Mouse (Mus musculus) B cell, adult 62 days (primary cell): ENCODE results near the gene Fam76b. TPM values are rescaled to one million over a fixed set of nuclear protein-coding genes. Genes with fewer than 3 reads are reported as not detected.

ENCODE experiments used
- total RNA-seq: library from RNA; stranded (reverse); gene quantifications from 4 replicates; pipeline ENCODE4 v1.2.4, GENCODE M21; 2023

Gene Fam76b
- 80.4 to 85.4 TPM (median 84.4 TPM) in 4 replicates for total RNA-seq

DNA sequence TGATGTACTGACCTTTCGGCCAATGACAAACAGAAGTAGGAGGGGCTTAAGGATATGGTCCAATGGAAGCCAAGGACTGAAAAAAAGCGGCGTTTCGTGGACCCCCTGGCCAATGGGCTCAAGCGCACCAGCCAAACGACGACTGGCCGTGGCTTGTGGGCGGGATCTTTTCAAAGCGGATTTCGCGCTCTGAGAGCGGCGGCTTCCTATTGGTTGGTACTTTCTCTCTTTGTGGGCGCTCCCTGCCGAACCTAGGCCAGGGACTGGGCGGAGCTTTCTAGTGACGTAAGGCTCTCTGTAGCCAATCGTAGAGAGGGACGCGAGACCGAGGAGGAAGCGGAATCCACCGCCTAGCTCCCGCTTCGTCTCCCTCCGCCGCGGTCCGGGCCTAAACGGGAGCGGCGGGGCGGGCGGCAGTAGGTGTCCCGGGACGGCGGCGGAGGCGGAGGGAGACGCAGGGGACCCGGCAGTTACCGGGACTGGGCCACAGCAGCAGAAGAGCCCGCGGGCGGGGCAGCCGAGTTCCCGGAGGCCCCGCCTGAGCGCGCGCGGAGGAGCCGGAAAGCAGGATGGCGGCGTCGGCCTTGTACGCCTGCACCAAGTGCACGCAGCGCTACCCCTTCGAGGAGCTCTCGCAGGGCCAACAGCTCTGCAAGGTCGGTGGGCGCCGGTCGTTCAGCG is at the start of gene Fam76b:
Gene Fam76b, plus strand, starts transcription at position 311 of the 681 bp plus-strand sequence.

DNA sequence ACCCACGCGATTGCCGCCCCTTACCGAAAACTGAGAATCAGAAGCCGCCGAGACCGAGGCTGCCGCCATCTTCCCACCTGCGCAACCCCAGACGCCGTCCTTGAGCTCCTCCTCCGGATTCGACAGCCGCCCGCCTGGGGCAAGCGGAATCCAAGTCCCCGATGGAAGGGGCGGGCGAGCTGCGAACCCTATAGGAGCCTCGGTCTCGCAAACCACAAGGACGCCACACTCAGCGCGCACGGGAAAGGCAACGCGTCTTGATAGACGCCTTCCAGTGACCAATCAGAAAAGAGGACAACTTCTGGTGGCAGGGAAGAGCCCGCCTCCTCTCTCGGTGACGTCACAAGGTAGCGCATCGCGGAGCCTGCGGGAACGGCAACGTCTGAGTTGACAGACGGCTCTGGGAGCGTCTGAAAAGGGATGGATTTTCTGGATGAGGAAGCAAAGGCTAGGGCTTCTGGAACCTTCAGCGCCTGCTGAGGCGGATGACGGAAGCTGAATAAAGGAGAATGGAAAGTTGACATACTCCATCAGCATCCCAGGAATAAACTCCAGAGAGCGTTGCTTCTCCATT is 597 bp upstream of the Fam76b start, which contains the start of gene Cep57:
Gene Cep57, minus strand, starts transcription at position 276 of the 574 bp plus-strand sequence.

Other genes starting within 250 kb of the Fam76b start
- 59.2 to 66.0 TPM (median 61.8 TPM) in 4 replicates for gene Mtmr2, start 79.3 kb upstream of the Fam76b start, total RNA-seq
- gene Cep57, start 609 bp upstream of the Fam76b start, total RNA-seq = 69.4 to 83.1 TPM (median 79.8 TPM) in 4 replicates